In genomic region chr1:180403694-180404606, GRCm38 (mm10) we compare ENCODE assay signal across 8 mouse cellular contexts.
DNase-seq lines count a peak whose midpoint lies in the region; ATAC-seq and TF ChIP-seq lines count a peak whose summit lies in the region.

No protein-coding gene starts in this region.

- no peak for TF ChIP-seq EP300 in liver, embryonic 14.5 days (IDR thresholded peaks at IDR 0.05; ENCODE audit: low read depth)

- WGBS in liver, embryonic 14.5 days (ENCODE audit: insufficient replicate concordance): 18% methylated on average over 32 of the region's 32 CpGs

- H3K27ac ChIP-seq in liver, embryonic 14.5 days: no peak overlapping the region

- no peaks in the 10 kb centered on the region for H3K36me3 ChIP-seq in liver, embryonic 14.5 days (replicated peaks; ENCODE audit: control insufficient read depth, insufficient read depth, low read depth)

- H3K9ac ChIP-seq in liver, embryonic 14.5 days (replicated peaks): no peak overlapping the region

- ATAC-seq in inflammation-experienced regulatory T-cells, adult 6 months: peak; percentile 77
- ATAC-seq in liver, embryonic 14.5 days (ENCODE audit: insufficient read depth): peak; percentile 39; the same call in 1 of the 2 replicates

- H3K9me3 ChIP-seq in liver, embryonic 14.5 days (ENCODE audit: control insufficient read depth, low read length): no peaks in the 10 kb centered on the region

- no peak overlapping the region for H3K4me3 ChIP-seq in liver, embryonic 14.5 days (ENCODE audit: insufficient read depth in 1 of 2, low read depth in 2 of 2, low read length in 2 of 2)

- DNase-seq in urinary bladder, postnatal 36 days (ENCODE audit: low spot score in 2 of 2): peak; percentile 45 to 68
- DNase-seq in urinary bladder, adult 2 months (ENCODE audit: low spot score): no peak
- peak; percentile 81 for DNase-seq in fibroblast of lung, adult 2 months (ENCODE audit: low read depth)
- DNase-seq in liver, embryonic 14.5 days (ENCODE audit: low read depth in 3 of 3, low spot score in 3 of 3): peak in 1 of 3 experiments; percentile 57
- peak; percentile 92 for DNase-seq in naive thymus-derived CD4-positive, alpha-beta T cell, adult 2 months (ENCODE audit: low read depth)
- no peak for DNase-seq in ovary, postnatal 10 days (ENCODE audit: low spot score)
- DNase-seq in cerebellum, adult 11 months: no peak

- no peaks in the 10 kb centered on the region for H3K27me3 ChIP-seq in liver, embryonic 14.5 days (ENCODE audit: control insufficient read depth, insufficient read depth, low read length)

- TF ChIP-seq CTCF in liver, embryonic 14.5 days (IDR thresholded peaks at IDR 0.05; ENCODE audit: low read depth): no peak

- peaks cover 0 to 22% of the 10 kb centered on the region in 2 experiments; a peak in 2 of 4 replicates for H3K4me1 ChIP-seq in liver, embryonic 14.5 days (replicated peaks; ENCODE audit: control insufficient read depth in 2 of 2, insufficient read depth in 2 of 2, low read length in 1 of 2)

- H3K4me2 ChIP-seq in liver, embryonic 14.5 days (ENCODE audit: low read depth): peak overlapping the region; percentile 36

Comparison
In these comparisons a context has a peak if more than half of its experiments do, and no peak if none do; other contexts are left out.
1. DNase-seq: peak in urinary bladder, postnatal 36 days (2 of 2), fibroblast of lung, adult 2 months (single experiment) and naive thymus-derived CD4-positive, alpha-beta T cell, adult 2 months (single experiment); none in urinary bladder, adult 2 months (single experiment), ovary, postnatal 10 days (single experiment) and cerebellum, adult 11 months (single experiment).